Mouse (Mus musculus) limb, embryonic 14.5 days (tissue): ENCODE data around the gene Msh5. TPM values are rescaled to one million over a fixed set of nuclear protein-coding genes. Genes with fewer than 3 reads are reported as not detected.

ENCODE experiments used
- ATAC-seq: fragments of 200-750 bp; cut with Nextera tagmentation; 2 replicates; pipeline ENCODE4 v1.8.0; 2017; ENCODE audit warnings: low read depth, moderate number of reproducible peaks, moderate TSS enrichment; ENCODE audit not compliant: low FRiP score
- DNase-seq: peaks from one replicate; pipeline ENCODE4 v3.0.0-alpha.2; 2015; ENCODE audit warnings: low spot score
- H3K27ac ChIP-seq: fragments of 300-500 bp; sonication (generic); replicated peaks from 2 replicates; pipeline ENCODE4 v1.5.1; 2014; ENCODE audit warnings: low read depth, mild to moderate bottlenecking, low read length, moderate library complexity, mixed read lengths
- H3K27me3 ChIP-seq: fragments of 300-500 bp; sonication (generic); 2 replicates; pipeline ENCODE4 v1.6.1; 2014; ENCODE audit warnings: low read length, mixed read lengths; ENCODE audit not compliant: control insufficient read depth, insufficient read depth
- H3K36me3 ChIP-seq: fragments of 300-500 bp; sonication (generic); 2 replicates; pipeline ENCODE4 v1.6.1; 2014; ENCODE audit warnings: mild to moderate bottlenecking, low read length, moderate library complexity, mixed read lengths; ENCODE audit not compliant: control insufficient read depth, insufficient read depth
- H3K4me1 ChIP-seq: fragments of 300-500 bp; sonication (generic); 2 replicates; pipeline ENCODE4 v1.6.1; 2014; ENCODE audit warnings: antibody characterized with exemption, low read length, mixed read lengths; ENCODE audit not compliant: control insufficient read depth, insufficient read depth
- H3K4me2 ChIP-seq: fragments of 300-500 bp; sonication (generic); replicated peaks from 2 replicates; pipeline ENCODE4 v1.6.1; 2014; ENCODE audit warnings: low read depth, mild to moderate bottlenecking, low read length, moderate library complexity; ENCODE audit not compliant: severe bottlenecking
- H3K4me3 ChIP-seq: fragments of 300-500 bp; sonication (generic); replicated peaks from 2 replicates; pipeline ENCODE4 v1.5.1; 2014; ENCODE audit warnings: low read length
- H3K9ac ChIP-seq: fragments of 300-500 bp; sonication (generic); 2 replicates; pipeline ENCODE4 v1.6.1; 2014; ENCODE audit warnings: mild to moderate bottlenecking, low read depth, low read length, moderate library complexity; ENCODE audit not compliant: severe bottlenecking
- H3K9me3 ChIP-seq: fragments of 300-500 bp; sonication (generic); 2 replicates; pipeline ENCODE4 v1.6.1; 2016; ENCODE audit warnings: low read length; ENCODE audit not compliant: control insufficient read depth
- POLR2A ChIP-seq: fragments of 200-500 bp; IDR thresholded peaks from 2 replicates; pipeline ENCODE4 v1.8.0; 2012; ENCODE audit warnings: inconsistent platforms, mild to moderate bottlenecking, moderate library complexity, borderline replicate concordance; ENCODE audit not compliant: insufficient read depth, insufficient read length; ENCODE audit errors: extremely low read depth
- WGBS: fragments of 180-500 bp; shearing (Covaris S2); extraction: QIAGEN DNeasy Blood & Tissue Kit; methylation state at CpG from one replicate; pipeline ENCODE4 v1.1.7; 2014; 5-methylcytosine and 5-hydroxymethylcytosine counted together
- polyA plus RNA-seq, 2 experiments: library from polyadenylated mRNA; depleted of rRNA in 1 of 2; stranded (reverse) in 1 of 2; unstranded in 1 of 2; fragments of >200 nt; fragmentation: Nextera tagmentation in 1 of 2; extraction: Ambion mirVana in 1 of 2; gene quantifications; 2 replicates each; pipeline versions ENCODE4 v1.2.1 to v1.2.3; 2012 to 2014

Gene Msh5
- polyA plus RNA-seq, 2 experiments = 3.5 to 6.4 TPM

GRCm38 (mm10) chr17:35023221-35023620 lies 23.3 kb downstream of the Msh5 start:
- WGBS = 77% methylated on average over 5 of the region's 5 CpGs
- Histone ChIP-seq H3K27me3 (no peaks in the 10 kb centered on the region), H3K9me3 (no peaks in the 10 kb centered on the region), H3K36me3 (no peaks in the 10 kb centered on the region), H3K27ac (no peak overlapping the region), H3K4me2 (no peak overlapping the region), H3K9ac (no peak overlapping the region), H3K4me1 (peaks cover 18% of the 10 kb centered on the region), H3K4me3 (no peak overlapping the region)
- ATAC-seq = no peak
- no peak for DNase-seq
- no peak for TF ChIP-seq POLR2A

GRCm38 (mm10) chr17:35022541-35023060 lies 23.9 kb downstream of the Msh5 start:
- Histone ChIP-seq H3K4me3 (no peak overlapping the region), H3K4me1 (peaks cover 16% of the 10 kb centered on the region), H3K27ac (no peak overlapping the region), H3K36me3 (no peaks in the 10 kb centered on the region), H3K9me3 (no peaks in the 10 kb centered on the region), H3K4me2 (no peak overlapping the region), H3K27me3 (no peaks in the 10 kb centered on the region), H3K9ac (no peak overlapping the region)
- WGBS = 92% methylated on average over 8 of the region's 8 CpGs
- ATAC-seq = no peak
- TF ChIP-seq POLR2A = no peak
- DNase-seq = no peak

- ATAC-seq = no peak
- no peak overlapping the region for H3K9ac ChIP-seq
Measured at GRCm38 (mm10) chr17:35021842-35022477, 24.6 kb downstream of the Msh5 start.

GRCm38 (mm10) chr17:35021163-35021808 lies 25.3 kb downstream of the Msh5 start:
- DNase-seq (peak; percentile 61), ATAC-seq (peak; percentile 70)
- Histone ChIP-seq H3K27ac (no peak overlapping the region), H3K36me3 (peaks cover 9% of the 10 kb centered on the region), H3K4me2 (peak overlapping the region; percentile 30), H3K9me3 (no peaks in the 10 kb centered on the region), H3K4me1 (peaks cover 10% of the 10 kb centered on the region), H3K27me3 (no peaks in the 10 kb centered on the region), H3K4me3 (no peak overlapping the region), H3K9ac (no peak overlapping the region)
- no peak for TF ChIP-seq POLR2A
- 13% methylated on average over 16 of the region's 17 CpGs for WGBS

More at GRCm38 (mm10) chr17:35021842-35022477, 24.6 kb downstream of the Msh5 start:
- Histone ChIP-seq H3K4me1 (peaks cover 11% of the 10 kb centered on the region), H3K4me3 (no peak overlapping the region), H3K36me3 (peaks cover 2% of the 10 kb centered on the region; the same call in 1 of the 2 replicates), H3K27ac (no peak overlapping the region), H3K4me2 (no peak overlapping the region), H3K27me3 (no peaks in the 10 kb centered on the region), H3K9me3 (no peaks in the 10 kb centered on the region)
- TF ChIP-seq POLR2A = no peak
- no peak for DNase-seq
- 66% methylated on average over 6 of the region's 6 CpGs for WGBS

GRCm38 (mm10) chr17:35020551-35020950 lies 26.0 kb downstream of the Msh5 start:
- 86% methylated on average over 8 of the region's 8 CpGs for WGBS
- H3K27me3 ChIP-seq = no peaks in the 10 kb centered on the region
- no peak overlapping the region for H3K27ac ChIP-seq
- no peak for ATAC-seq
- peaks cover 5% of the 10 kb centered on the region; the same call in 1 of the 2 replicates for H3K4me1 ChIP-seq
- H3K9me3 ChIP-seq = no peaks in the 10 kb centered on the region
- H3K36me3 ChIP-seq = peaks cover 16% of the 10 kb centered on the region
- no peak overlapping the region for H3K4me3 ChIP-seq
- no peak for TF ChIP-seq POLR2A
- H3K9ac ChIP-seq = no peak overlapping the region
- DNase-seq = no peak
- no peak overlapping the region for H3K4me2 ChIP-seq
